Mouse (Mus musculus): ENCODE measurements around the gene Metrnl.

DNA sequence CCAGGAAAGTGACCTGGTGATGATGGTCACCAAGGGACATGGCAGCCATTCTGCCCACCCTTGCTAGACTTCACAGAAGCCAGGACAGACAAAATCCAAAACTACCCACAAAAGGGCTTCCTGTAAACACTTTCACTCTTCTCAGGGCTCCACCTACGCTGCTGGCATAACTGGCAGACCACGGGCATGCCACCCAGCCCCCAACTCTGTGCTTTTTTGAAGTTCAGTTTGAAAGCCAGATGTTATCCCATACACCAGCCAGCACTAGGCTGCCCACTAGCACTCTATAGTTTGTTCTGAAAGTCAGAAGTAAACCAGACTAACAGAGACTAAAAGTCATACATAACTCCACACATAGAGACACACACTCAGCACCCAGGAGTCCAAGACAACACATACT, 13.3 kb upstream of the Metrnl start:
- no peak for TF ChIP-seq POLR2A (IDR thresholded peaks at IDR 0.05; ENCODE audit: borderline replicate concordance, low read depth, low read length)
- no peak for TF ChIP-seq CTCF (IDR thresholded peaks at IDR 0.05; ENCODE audit: low read depth, low read length)

Data from bone marrow macrophage, adult 2 months (primary cell).